Mouse (Mus musculus) lung, embryonic 14.5 days (tissue): ENCODE results near the gene Plxnb1. TPM values are rescaled to one million over a fixed set of nuclear protein-coding genes. Genes with fewer than 3 reads are reported as not detected.

Experiments used
- ATAC-seq: fragments of 200-750 bp; cut with Nextera tagmentation; 2 replicates; pipeline ENCODE4 v1.8.0; 2017; ENCODE audit warnings: mild to moderate bottlenecking, moderate TSS enrichment, moderate library complexity; ENCODE audit not compliant: insufficient read depth
- DNase-seq: peaks from one replicate; pipeline ENCODE4 v3.0.0-alpha.2; 2015
- H3K27ac ChIP-seq: fragments of 300-500 bp; sonication (generic); 2 replicates; pipeline ENCODE4 v1.5.1; 2014; ENCODE audit warnings: low read depth, mild to moderate bottlenecking, moderate library complexity
- H3K27me3 ChIP-seq: fragments of 300-500 bp; sonication (generic); 2 replicates; pipeline ENCODE4 v1.6.1; 2014; ENCODE audit warnings: low read length, control low read depth; ENCODE audit not compliant: insufficient read depth
- H3K36me3 ChIP-seq: fragments of 300-500 bp; sonication (generic); 2 replicates; pipeline ENCODE4 v1.6.1; 2014; ENCODE audit warnings: control low read depth; ENCODE audit not compliant: insufficient read depth
- H3K4me1 ChIP-seq: fragments of 300-500 bp; sonication (generic); 2 replicates; pipeline ENCODE4 v1.6.1; 2014; ENCODE audit warnings: antibody characterized with exemption, control low read depth; ENCODE audit not compliant: insufficient read depth
- H3K4me2 ChIP-seq: fragments of 300-500 bp; sonication (generic); 2 replicates; pipeline ENCODE4 v1.6.1; 2014; ENCODE audit warnings: mild to moderate bottlenecking
- H3K4me3 ChIP-seq: fragments of 300-500 bp; sonication (generic); 2 replicates; pipeline ENCODE4 v1.5.1; 2014; ENCODE audit warnings: low read depth, low read length
- H3K9ac ChIP-seq: fragments of 300-500 bp; sonication (generic); 2 replicates; pipeline ENCODE4 v1.6.1; 2014
- H3K9me3 ChIP-seq: fragments of 300-500 bp; sonication (generic); 2 replicates; pipeline ENCODE4 v1.6.1; 2016; ENCODE audit warnings: low read depth, low read length, control low read depth
- CTCF ChIP-seq: IDR thresholded peaks from 2 replicates; pipeline ENCODE4 v1.5.1; 2016; ENCODE audit warnings: antibody characterized with exemption, low read depth
- WGBS: fragments of 180-500 bp; shearing (Covaris S2); extraction: QIAGEN DNeasy Blood & Tissue Kit; methylation state at CpG from one replicate; pipeline ENCODE4 v1.1.7; 2014; 5-methylcytosine and 5-hydroxymethylcytosine counted together
- polyA plus RNA-seq: library from polyadenylated mRNA; unstranded; fragments of >200 nt; fragmentation: Nextera tagmentation; extraction: Ambion mirVana; gene quantifications from 2 replicates; pipeline ENCODE4 v1.2.1, GENCODE M21; 2014

Gene Plxnb1
- polyA plus RNA-seq, 1 experiment from 2014 or later, result 18.4 TPM

DNA sequence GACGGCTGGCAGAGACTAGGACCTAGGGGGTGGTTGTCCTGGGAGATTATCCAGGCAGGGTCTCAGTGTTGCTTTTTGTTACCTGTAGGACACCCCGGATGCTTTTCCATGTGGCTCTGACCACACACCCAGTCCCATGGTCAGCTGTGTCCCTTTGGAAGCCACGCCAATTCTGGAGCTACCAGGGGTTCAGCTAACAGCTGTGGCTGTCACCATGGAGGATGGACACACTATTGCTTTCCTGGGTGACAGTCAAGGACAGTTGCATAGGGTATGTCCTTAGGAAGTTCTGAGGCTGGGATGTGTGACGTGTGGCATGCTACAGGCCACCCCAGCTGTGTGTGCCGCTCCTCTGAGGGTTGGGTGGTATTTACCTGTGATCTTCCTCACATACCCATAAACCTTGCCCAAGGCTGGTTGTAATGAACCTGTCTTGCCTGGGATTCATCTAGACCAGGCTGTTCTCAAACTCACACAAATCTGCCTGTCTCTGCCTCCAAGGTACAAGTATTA, 6.8 kb downstream of the Plxnb1 start:
- ATAC-seq (no peak), DNase-seq (no peak)
- Histone ChIP-seq H3K27ac (no peak overlapping the region), H3K4me1 (peaks cover 18% of the 10 kb centered on the region), H3K27me3 (no peaks in the 10 kb centered on the region), H3K9me3 (no peaks in the 10 kb centered on the region), H3K4me2 (no peak overlapping the region), H3K36me3 (peaks cover 67% of the 10 kb centered on the region), H3K4me3 (no peak overlapping the region), H3K9ac (no peak overlapping the region)
- no peak for TF ChIP-seq CTCF
- 92% methylated on average over 5 of the region's 5 CpGs for WGBS

DNA sequence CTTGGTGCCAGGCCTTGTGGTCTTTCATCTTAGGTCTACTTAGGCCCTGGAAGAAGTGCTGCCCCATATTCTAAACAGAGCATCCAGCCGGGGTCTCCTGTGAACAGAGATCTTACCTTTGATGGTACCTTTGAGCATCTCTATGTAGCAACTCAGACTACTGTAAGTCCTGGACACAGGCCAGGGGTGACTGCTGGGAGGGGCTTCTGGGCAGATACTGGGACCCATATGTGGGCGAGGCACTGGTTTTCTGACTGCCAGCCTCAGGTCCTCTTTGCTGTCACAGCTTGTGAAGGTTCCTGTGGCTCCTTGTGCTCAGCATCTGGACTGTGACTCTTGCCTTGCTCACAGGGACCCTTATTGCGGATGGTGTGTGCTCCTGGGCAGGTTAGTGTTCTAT, 7.4 kb downstream of the Plxnb1 start:
- H3K27me3 ChIP-seq, result no peaks in the 10 kb centered on the region
- no peak for DNase-seq
- ATAC-seq, result no peak
- H3K4me2 ChIP-seq, result no peak overlapping the region
- H3K4me1 ChIP-seq, result peaks cover 15% of the 10 kb centered on the region
- TF ChIP-seq CTCF, result no peak
- H3K4me3 ChIP-seq, result no peak overlapping the region
- no peaks in the 10 kb centered on the region for H3K9me3 ChIP-seq
- H3K27ac ChIP-seq, result no peak overlapping the region
- peaks cover 70% of the 10 kb centered on the region for H3K36me3 ChIP-seq
- H3K9ac ChIP-seq, result no peak overlapping the region
- WGBS, result 86% methylated on average over 3 of the region's 3 CpGs

- H3K4me3 ChIP-seq, result no peak overlapping the region
- H3K27me3 ChIP-seq, result no peaks in the 10 kb centered on the region
- no peak overlapping the region for H3K9ac ChIP-seq
- DNase-seq (no peak), ATAC-seq (no peak)
- no peak overlapping the region for H3K4me2 ChIP-seq
- H3K27ac ChIP-seq, result no peak overlapping the region
- TF ChIP-seq CTCF, result no peak
- peaks cover 10% of the 10 kb centered on the region for H3K4me1 ChIP-seq
- H3K36me3 ChIP-seq, result peaks cover 77% of the 10 kb centered on the region
- 65% methylated on average over 7 of the region's 7 CpGs for WGBS
- H3K9me3 ChIP-seq, result no peaks in the 10 kb centered on the region
These were observed 8.1 kb downstream of the Plxnb1 start for GRCm38 (mm10) chr9:109103250-109103649.

- no peak for DNase-seq
- TF ChIP-seq CTCF, result no peak
- no peak overlapping the region for H3K4me2 ChIP-seq
- H3K27me3 ChIP-seq, result no peaks in the 10 kb centered on the region
- peaks cover 2% of the 10 kb centered on the region for H3K4me1 ChIP-seq
- H3K9me3 ChIP-seq, result no peaks in the 10 kb centered on the region
- no peak overlapping the region for H3K9ac ChIP-seq
- H3K27ac ChIP-seq, result no peak overlapping the region
- no peak for ATAC-seq
- 85% methylated on average over 9 of the region's 9 CpGs for WGBS
- H3K4me3 ChIP-seq, result no peak overlapping the region
- H3K36me3 ChIP-seq, result peaks cover 86% of the 10 kb centered on the region
These were observed 8.9 kb downstream of the Plxnb1 start for GRCm38 (mm10) chr9:109104083-109104482.

GRCm38 (mm10) chr9:109105011-109105410, 9.8 kb downstream of the Plxnb1 start:
- H3K9ac ChIP-seq, result no peak overlapping the region
- H3K27me3 ChIP-seq, result no peaks in the 10 kb centered on the region
- H3K9me3 ChIP-seq, result no peaks in the 10 kb centered on the region
- DNase-seq (peak; percentile 61), ATAC-seq (peak; percentile 9; the same call in 1 of the 2 replicates)
- H3K4me3 ChIP-seq, result no peak overlapping the region
- WGBS, result 68% methylated on average over 12 of the region's 12 CpGs
- no peak overlapping the region for H3K4me2 ChIP-seq
- peaks cover 92% of the 10 kb centered on the region for H3K36me3 ChIP-seq
- no peak for TF ChIP-seq CTCF
- no peaks in the 10 kb centered on the region for H3K4me1 ChIP-seq
- H3K27ac ChIP-seq, result no peak overlapping the region

- Histone ChIP-seq H3K4me1 (no peaks in the 10 kb centered on the region), H3K27me3 (no peaks in the 10 kb centered on the region), H3K9me3 (no peaks in the 10 kb centered on the region), H3K4me3 (no peak overlapping the region), H3K4me2 (no peak overlapping the region), H3K27ac (no peak overlapping the region), H3K9ac (no peak overlapping the region), H3K36me3 (peaks cover 92% of the 10 kb centered on the region)
- no peak for DNase-seq
- no peak for ATAC-seq
- no peak for TF ChIP-seq CTCF
- 88% methylated on average over 12 of the region's 12 CpGs for WGBS
These were observed 10.5 kb downstream of the Plxnb1 start for GRCm38 (mm10) chr9:109105648-109106047.

DNA sequence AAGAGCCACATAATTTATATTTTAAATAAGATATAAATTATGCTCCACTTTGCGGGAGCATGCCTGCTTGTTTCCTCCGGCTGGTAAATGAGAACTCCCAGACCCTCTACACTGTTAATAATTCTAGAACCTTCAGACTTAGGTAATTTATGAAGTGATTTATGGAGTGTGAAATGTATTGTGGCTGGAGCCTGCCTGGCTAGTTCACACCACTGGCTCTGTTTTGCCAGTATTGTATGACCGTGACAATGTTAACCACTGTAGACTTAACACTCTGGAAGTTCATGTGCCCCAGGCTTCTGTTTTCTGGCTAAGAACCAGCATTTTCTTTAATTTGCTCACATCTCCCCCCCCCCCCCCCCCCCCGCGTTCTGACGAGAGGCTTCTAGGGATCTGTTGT, 12.2 kb downstream of the Plxnb1 start:
- no peak overlapping the region for H3K4me3 ChIP-seq
- DNase-seq (no peak), ATAC-seq (no peak)
- H3K36me3 ChIP-seq, result peaks cover 98% of the 10 kb centered on the region
- H3K9me3 ChIP-seq, result no peaks in the 10 kb centered on the region
- WGBS, result 50% methylated on average over 4 of the region's 6 CpGs
- no peaks in the 10 kb centered on the region for H3K27me3 ChIP-seq
- H3K27ac ChIP-seq, result no peak overlapping the region
- H3K9ac ChIP-seq, result no peak overlapping the region
- H3K4me2 ChIP-seq, result no peak overlapping the region
- TF ChIP-seq CTCF, result no peak
- H3K4me1 ChIP-seq, result no peaks in the 10 kb centered on the region

GRCm38 (mm10) chr9:109110240-109110639, 15.1 kb downstream of the Plxnb1 start:
- Histone ChIP-seq H3K36me3 (peaks cover 98% of the 10 kb centered on the region), H3K9me3 (no peaks in the 10 kb centered on the region), H3K4me2 (no peak overlapping the region), H3K9ac (no peak overlapping the region), H3K4me3 (no peak overlapping the region), H3K27me3 (no peaks in the 10 kb centered on the region), H3K27ac (no peak overlapping the region), H3K4me1 (no peaks in the 10 kb centered on the region)
- DNase-seq (no peak), ATAC-seq (no peak)
- 94% methylated on average over 11 of the region's 11 CpGs for WGBS
- no peak for TF ChIP-seq CTCF
